Mouse (Mus musculus) heart, adult 2 months (tissue): ENCODE data around the gene Abcd3. TPM values are rescaled to one million over a fixed set of nuclear protein-coding genes. Genes with fewer than 3 reads are reported as not detected.

Source experiments
- DNase-seq, 2 experiments: peaks; one replicate each; pipeline ENCODE4 v3.0.0; 2021
- H3K27ac ChIP-seq: fragments of 200-600 bp; 2 replicates; pipeline ENCODE4 v1.8.1; 2022
- H3K27me3 ChIP-seq: fragments of 200-500 bp; 2 replicates; pipeline ENCODE4 v1.6.1; 2012; ENCODE audit warnings: mild to moderate bottlenecking, low read length, inconsistent platforms, mixed read lengths; ENCODE audit not compliant: control insufficient read depth, insufficient read depth
- H3K36me3 ChIP-seq: fragments of 200-500 bp; 2 replicates; pipeline ENCODE4 v1.6.1; 2012; ENCODE audit warnings: low read length, inconsistent platforms; ENCODE audit not compliant: control insufficient read depth, insufficient read depth
- H3K4me1 ChIP-seq: fragments of 200-500 bp; 2 replicates; pipeline ENCODE4 v1.6.1; 2011; ENCODE audit warnings: low read length; ENCODE audit not compliant: control insufficient read depth, insufficient read depth
- H3K4me3 ChIP-seq: fragments of 200-600 bp; 2 replicates; pipeline ENCODE4 v1.8.1; 2022
- H3K79me2 ChIP-seq: fragments of 200-500 bp; replicated peaks from 2 replicates; pipeline ENCODE4 v1.6.1; 2012; ENCODE audit warnings: mild to moderate bottlenecking, inconsistent platforms, low read length, moderate library complexity, mixed read lengths; ENCODE audit not compliant: control insufficient read depth, insufficient read depth
- H3K9ac ChIP-seq: fragments of 200-500 bp; 2 replicates; pipeline ENCODE4 v1.6.1; 2012; ENCODE audit warnings: low read depth, mild to moderate bottlenecking, control low read depth, inconsistent platforms, low read length, mixed read lengths
- CTCF ChIP-seq: fragments of 200-600 bp; IDR thresholded peaks from 2 replicates; pipeline ENCODE4 v1.8.1; 2022; ENCODE audit warnings: antibody characterized with exemption, mild to moderate bottlenecking, moderate library complexity
- EP300 ChIP-seq: fragments of 200-500 bp; IDR thresholded peaks from 2 replicates; pipeline ENCODE4 v1.6.1; 2011; ENCODE audit warnings: low read depth, low read length, control low read depth; ENCODE audit not compliant: insufficient read depth
- POLR2A ChIP-seq: fragments of 200-500 bp; IDR thresholded peaks from 2 replicates; pipeline ENCODE4 v1.6.1; 2011; ENCODE audit warnings: mild to moderate bottlenecking, low read depth, low read length, control low read depth; ENCODE audit not compliant: insufficient read depth
- WGBS: fragments of 180-500 bp; shearing (Covaris S2); methylation state at CpG from one replicate; pipeline ENCODE4 v1.1.7; 2018; 5-methylcytosine and 5-hydroxymethylcytosine counted together
- intact Hi-C: fragments of 180-260 bp; cut with DNase I; formaldehyde crosslinking; loops from one replicate; pipeline ENCODE4 v1.15.1; 2025
- polyA plus RNA-seq: library from polyadenylated mRNA; depleted of rRNA; stranded (reverse); fragments of >200 nt; gene quantifications from 2 replicates; pipeline ENCODE4 v1.2.3, GENCODE M21; 2012
- total RNA-seq, 2 experiments: library from RNA; stranded (reverse); gene quantifications; 2 replicates each; pipeline ENCODE4 v1.2.3; 2021

The Abcd3 gene
- total and polyA plus RNA-seq, 3 experiments: 19.5 to 78.9 (median 73.6) TPM

DNA sequence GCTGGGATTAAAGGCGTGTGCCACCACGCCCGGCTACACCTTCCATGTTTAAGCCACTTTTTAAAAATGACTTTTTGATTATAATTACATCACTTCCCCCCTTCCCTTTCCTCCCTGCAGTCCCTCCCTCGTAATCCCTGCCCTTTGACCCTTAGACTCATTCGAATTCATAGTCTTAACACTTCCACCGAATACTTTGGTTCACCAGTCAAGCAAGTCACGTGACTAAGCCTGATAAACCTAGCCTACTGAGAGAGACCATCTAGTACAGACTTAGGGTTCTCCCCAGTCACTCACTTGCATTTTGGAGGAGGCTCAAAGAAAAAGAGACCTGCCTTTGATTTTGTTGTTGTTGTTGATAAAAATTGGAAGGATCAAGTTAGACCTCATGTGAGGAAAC is 79.6 kb downstream of the Abcd3 start:
- Histone ChIP-seq H3K27ac (peak overlapping the region; percentile 86), H3K36me3 (peaks cover 3% of the 10 kb centered on the region; the same call in 1 of the 2 replicates), H3K4me3 (no peak overlapping the region), H3K27me3 (no peaks in the 10 kb centered on the region), H3K4me1 (peaks cover 4% of the 10 kb centered on the region), H3K79me2 (no peaks in the 10 kb centered on the region), H3K9ac (peak overlapping the region; percentile 15; the same call in 1 of the 2 replicates)
- TF ChIP-seq POLR2A (no peak), CTCF (no peak), EP300 (no peak)
- WGBS: 59% methylated on average over 7 of the region's 7 CpGs
- intact Hi-C loops: loop anchor here (5.0 kb wide), 1 partner anchor 428 kb away; no protein-coding TSS in a partner anchor
- no peak for DNase-seq

DNA sequence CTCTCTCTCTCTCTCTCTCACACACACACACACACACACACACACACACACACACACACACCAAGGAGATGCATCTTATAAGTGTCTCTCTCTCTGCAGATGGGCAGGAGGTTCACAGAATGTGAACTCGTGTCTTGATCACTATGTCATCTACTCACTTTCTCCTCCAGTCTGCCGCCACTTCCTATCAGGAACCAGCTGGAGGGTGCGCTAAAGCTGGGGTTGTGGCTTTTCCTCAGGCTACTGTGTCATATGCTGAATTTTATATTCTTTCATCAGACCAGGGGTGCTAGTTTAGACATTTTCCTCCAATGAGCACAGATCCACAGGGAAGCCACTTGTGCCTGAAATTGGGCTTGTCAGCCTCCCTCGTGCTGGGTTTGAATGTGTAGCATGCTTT is 85.4 kb downstream of the Abcd3 start:
- no peak overlapping the region for H3K4me3 ChIP-seq
- H3K36me3 ChIP-seq: peaks cover 5% of the 10 kb centered on the region; the same call in 1 of the 2 replicates
- peaks cover 2% of the 10 kb centered on the region; the same call in 1 of the 2 replicates for H3K79me2 ChIP-seq
- H3K27me3 ChIP-seq: no peaks in the 10 kb centered on the region
- H3K9ac ChIP-seq: no peak overlapping the region
- WGBS: 69% methylated on average over 4 of the region's 4 CpGs
- H3K4me1 ChIP-seq: peaks cover 2% of the 10 kb centered on the region; the same call in 1 of the 2 replicates
- no peak for TF ChIP-seq POLR2A
- no peak for TF ChIP-seq CTCF
- no peak for TF ChIP-seq EP300
- intact Hi-C loops: no loop called here
- no peak for DNase-seq
- H3K27ac ChIP-seq: no peak overlapping the region

DNA sequence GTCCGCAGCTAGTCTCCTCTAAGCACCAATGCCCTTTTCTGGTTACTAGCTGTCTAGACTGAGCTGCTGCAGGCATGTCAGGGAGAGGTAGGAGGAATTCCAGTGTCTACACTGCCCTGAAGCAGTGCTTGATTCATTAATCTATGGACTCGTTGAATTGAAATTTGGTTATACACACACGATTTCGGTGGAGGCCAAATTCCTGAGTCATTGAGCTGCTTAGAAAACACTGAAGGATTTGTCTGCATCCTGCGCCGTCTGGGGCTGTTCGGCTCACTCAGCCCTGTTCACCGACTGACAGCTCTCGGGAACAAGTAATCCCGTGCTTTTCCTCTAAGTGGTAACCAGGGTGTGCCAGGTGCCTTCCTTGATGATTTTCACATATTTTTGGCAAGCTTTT is 89.5 kb downstream of the Abcd3 start:
- peak overlapping the region; percentile 54 for H3K27ac ChIP-seq
- H3K9ac ChIP-seq: peak overlapping the region; percentile 10; the same call in 1 of the 2 replicates
- H3K4me1 ChIP-seq: peaks cover 2% of the 10 kb centered on the region
- peak overlapping the region; percentile 1; the same call in 1 of the 2 replicates for H3K4me3 ChIP-seq
- DNase-seq: no peak
- 0 out of 2 replicates have a peak, but pooled peaks cover 2% of the 10 kb centered on the region for H3K36me3 ChIP-seq
- peaks cover 1% of the 10 kb centered on the region; the same call in 1 of the 2 replicates for H3K27me3 ChIP-seq
- 60% methylated on average over 10 of the region's 10 CpGs for WGBS
- no peak for TF ChIP-seq EP300
- TF ChIP-seq POLR2A: no peak
- TF ChIP-seq CTCF: no peak
- peaks cover 2% of the 10 kb centered on the region; the same call in 1 of the 2 replicates for H3K79me2 ChIP-seq
- intact Hi-C loops: no loop called here

DNA sequence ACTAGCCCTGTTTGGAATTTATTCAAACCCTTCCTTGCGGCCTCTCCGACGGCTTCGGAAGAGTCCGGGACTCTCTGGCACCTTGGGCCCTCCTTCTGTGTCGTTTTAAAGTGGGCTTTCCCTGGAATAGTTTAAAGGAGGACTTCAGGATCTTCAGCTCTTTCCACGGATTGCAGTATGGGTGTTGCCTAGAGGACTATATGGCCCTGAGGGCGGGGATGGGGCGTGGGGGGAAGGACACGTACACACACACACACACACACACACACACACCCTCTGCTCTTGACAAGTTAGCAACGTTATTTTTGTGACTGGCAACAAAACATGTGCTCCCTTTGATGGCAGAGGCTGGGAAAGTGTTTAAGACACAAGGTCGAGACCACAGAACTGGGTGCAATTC is 90.5 kb downstream of the Abcd3 start:
- H3K36me3 ChIP-seq: 0 out of 2 replicates have a peak, but pooled peaks cover 2% of the 10 kb centered on the region
- peak overlapping the region; percentile 56 for H3K9ac ChIP-seq
- peaks cover 2% of the 10 kb centered on the region; the same call in 1 of the 2 replicates for H3K79me2 ChIP-seq
- 26% methylated on average over 12 of the region's 12 CpGs for WGBS
- peaks cover 1% of the 10 kb centered on the region; the same call in 1 of the 2 replicates for H3K27me3 ChIP-seq
- TF ChIP-seq EP300: no peak
- TF ChIP-seq CTCF: no peak
- TF ChIP-seq POLR2A: no peak
- no peak for DNase-seq
- intact Hi-C loops: loop anchor here (5.0 kb wide), 1 partner anchor 87 kb away; no protein-coding TSS in a partner anchor
- H3K27ac ChIP-seq: peak overlapping the region; percentile 91
- peaks cover 2% of the 10 kb centered on the region for H3K4me1 ChIP-seq
- H3K4me3 ChIP-seq: peak overlapping the region; percentile 56

DNA sequence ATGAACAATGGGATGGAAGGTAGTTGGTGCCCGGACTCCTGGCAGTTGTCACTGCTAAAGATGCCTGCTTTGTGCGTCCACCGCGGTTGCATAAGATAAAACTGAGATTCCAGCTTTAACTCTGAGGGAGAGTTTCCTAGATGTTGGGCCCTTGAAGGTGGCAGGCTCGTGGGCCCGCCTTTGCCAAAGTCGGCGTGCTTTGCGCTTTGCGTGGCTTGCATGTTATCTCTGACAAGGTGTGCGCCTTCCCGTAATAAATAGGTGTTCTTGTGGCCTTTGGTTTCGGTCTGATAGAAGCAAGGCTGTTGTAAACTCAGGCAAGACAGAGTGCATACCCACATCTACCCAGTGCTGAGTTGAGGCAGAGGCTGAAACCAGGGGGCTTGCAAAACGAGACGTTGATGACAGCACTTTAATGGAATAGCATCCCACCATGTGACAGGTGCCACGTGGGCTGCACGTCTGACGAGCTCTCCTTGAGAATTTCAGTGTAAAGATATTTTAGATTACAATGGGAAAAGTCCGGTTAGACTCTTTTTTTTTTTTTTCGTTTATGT is 91.1 kb downstream of the Abcd3 start:
- Histone ChIP-seq H3K4me3 (peak overlapping the region; percentile 56), H3K27ac (peak overlapping the region; percentile 91), H3K27me3 (peaks cover 1% of the 10 kb centered on the region; the same call in 1 of the 2 replicates), H3K36me3 (0 out of 2 replicates have a peak, but pooled peaks cover 2% of the 10 kb centered on the region), H3K4me1 (peaks cover 2% of the 10 kb centered on the region), H3K9ac (peak overlapping the region; percentile 67), H3K79me2 (peaks cover 2% of the 10 kb centered on the region; the same call in 1 of the 2 replicates)
- 9% methylated on average over 20 of the region's 20 CpGs for WGBS
- intact Hi-C loops: loop anchor here (5.0 kb wide), 1 partner anchor 87 kb away; no protein-coding TSS in a partner anchor
- TF ChIP-seq EP300 (0 out of 2 replicates have a peak, but pooled peaks have one; percentile 11), CTCF (no peak)
- peak in 1 of 2 experiments; percentile 27 for DNase-seq
